Mouse (Mus musculus) brain, embryonic 14.5 days (tissue): Measurements from ENCODE around the gene Tmem151b. TPM values are rescaled to one million over a fixed set of nuclear protein-coding genes. Genes with fewer than 3 reads are reported as not detected.

Experiments
- DNase-seq: peaks from one replicate; pipeline ENCODE4 v3.0.0-alpha.2; 2011; ENCODE audit warnings: low read depth
- CTCF ChIP-seq: fragments of 200-500 bp; IDR thresholded peaks from 2 replicates; pipeline ENCODE4 v1.5.1; 2012; ENCODE audit warnings: inconsistent platforms, mild to moderate bottlenecking, moderate library complexity, borderline replicate concordance; ENCODE audit not compliant: insufficient read depth, insufficient read length; ENCODE audit errors: extremely low read depth
- POLR2A ChIP-seq: fragments of 200-500 bp; IDR thresholded peaks from 2 replicates; pipeline ENCODE4 v1.6.1; 2012; ENCODE audit warnings: mild to moderate bottlenecking, inconsistent platforms, borderline replicate concordance; ENCODE audit not compliant: poor library complexity, insufficient read depth, insufficient read length, severe bottlenecking; ENCODE audit errors: extremely low read depth
- polyA plus RNA-seq: library from polyadenylated mRNA; depleted of rRNA; stranded (reverse); fragments of >200 nt; gene quantifications from 2 replicates; pipeline ENCODE4 v1.2.3, GENCODE M21; 2012

Gene Tmem151b
- polyA plus RNA-seq, 1 experiment = 46.5 TPM

GRCm38 (mm10) chr17:45591701-45592605 is 42.5 kb upstream of the Tmem151b start:
- TF ChIP-seq CTCF (no peak), POLR2A (no peak)
- no peak for DNase-seq

GRCm38 (mm10) chr17:45590410-45590809 is 40.9 kb upstream of the Tmem151b start:
- no peak for DNase-seq
- no peak for TF ChIP-seq CTCF
- TF ChIP-seq POLR2A = no peak

- DNase-seq = no peak
- TF ChIP-seq CTCF (no peak), POLR2A (no peak)
Measured at GRCm38 (mm10) chr17:45589844-45590243, 40.4 kb upstream of the Tmem151b start.

- TF ChIP-seq CTCF = no peak
- TF ChIP-seq POLR2A = no peak
Measured at GRCm38 (mm10) chr17:45589236-45589635, 39.8 kb upstream of the Tmem151b start.

GRCm38 (mm10) chr17:45588370-45588769 is 38.9 kb upstream of the Tmem151b start:
- TF ChIP-seq POLR2A (no peak), CTCF (no peak)
- no peak for DNase-seq

More at GRCm38 (mm10) chr17:45589236-45589635, 39.8 kb upstream of the Tmem151b start:
- DNase-seq = no peak

GRCm38 (mm10) chr17:45586449-45586837 is 37.0 kb upstream of the Tmem151b start:
- DNase-seq = no peak
- TF ChIP-seq POLR2A = no peak
- peak; percentile 31; the same call in 1 of the 2 replicates for TF ChIP-seq CTCF

GRCm38 (mm10) chr17:45585725-45586448 is 36.4 kb upstream of the Tmem151b start:
- no peak for TF ChIP-seq CTCF
- TF ChIP-seq POLR2A = no peak
- no peak for DNase-seq

- DNase-seq = peak; percentile 80
- TF ChIP-seq POLR2A = no peak
- TF ChIP-seq CTCF = peak; percentile 90
Measured at GRCm38 (mm10) chr17:45584939-45585678, 35.6 kb upstream of the Tmem151b start.

GRCm38 (mm10) chr17:45584096-45584896 is 34.8 kb upstream of the Tmem151b start:
- TF ChIP-seq POLR2A (no peak), CTCF (no peak)
- peak; percentile 83 for DNase-seq

GRCm38 (mm10) chr17:45582715-45583355 is 33.4 kb upstream of the Tmem151b start:
- no peak for TF ChIP-seq POLR2A
- peak; percentile 19; the same call in 1 of the 2 replicates for TF ChIP-seq CTCF
- DNase-seq = no peak
